In the genomic region with DNA sequence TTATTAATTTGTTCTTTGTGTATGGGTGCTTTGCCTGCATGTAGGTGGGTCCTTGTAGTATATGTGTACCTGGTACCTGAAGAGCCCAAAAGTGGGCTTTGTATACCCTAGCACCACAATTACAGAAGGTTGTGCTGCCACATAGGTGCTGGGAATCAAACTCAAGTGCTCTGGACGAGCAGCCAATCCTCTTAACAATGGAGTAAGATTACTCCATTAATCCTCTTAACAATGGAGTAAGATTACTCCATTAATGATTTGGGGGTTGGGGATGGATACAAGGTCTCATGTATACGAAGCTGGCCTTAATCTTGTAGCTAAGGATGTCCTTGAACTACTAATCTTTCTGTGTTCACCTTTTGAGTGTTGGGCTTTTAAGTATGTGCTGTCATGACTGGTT, we compare ENCODE assay signal across 16 mouse cellular contexts.
A peak's percentile ranks its signal among the peaks of the same experiment; 100 is the strongest.
DNase-seq lines count a peak whose midpoint lies in the region.
"Had no signal": no experiment of that assay in that cellular context is flagged by ENCODE, and none has a peak within 500 bp of the region (broad histone marks: within the 10 kb centered on the region; RNA-seq: fewer than 3 reads in every experiment).

No protein-coding gene starts in this region.

- DNase-seq in retina, adult 2 months (ENCODE audit: low read depth, low spot score) = peak; percentile 28
- no peak for DNase-seq in retina, embryonic 14.5 days (ENCODE audit: low spot score)
- DNase-seq in ZHBTc4 (ENCODE audit: low read depth, low spot score) = peak; percentile 47
- peak; percentile 51 for DNase-seq in retina, postnatal 1 day
- DNase-seq in T-cell, adult 2 months (ENCODE audit: low spot score) = no peak
- no peak for DNase-seq in urinary bladder, postnatal 25 days (ENCODE audit: low spot score)
- no peak for DNase-seq in thymus, postnatal 10 days (ENCODE audit: low spot score in 2 of 2)
- DNase-seq: adrenal gland, adult 8-10 months; adrenal gland, postnatal 14 days; adrenal gland, postnatal 36 days; B cell, adult 2 months; cerebellum, adult 11-12 months; cerebellum, adult 2 months; cerebellum, adult 9-10 months; cerebellum, postnatal 10 days; cerebellum, postnatal 25 days had no signal

Comparison
In these comparisons a context has a peak if more than half of its experiments do, and no peak if none do; other contexts are left out.
1. DNase-seq: peak in retina, adult 2 months (single experiment), ZHBTc4 (single experiment) and retina, postnatal 1 day (single experiment); none in retina, embryonic 14.5 days (single experiment), T-cell, adult 2 months (single experiment), urinary bladder, postnatal 25 days (single experiment) and thymus, postnatal 10 days (0 of 2).